Mouse (Mus musculus) ES-E14 (cell line): Measurements from ENCODE around the gene Cfl1.

Experiments
- CHD2 ChIP-seq: IDR thresholded peaks from 2 replicates; pipeline ENCODE4 v1.6.1; 2014; ENCODE audit warnings: mild to moderate bottlenecking, low read depth, low read length, inconsistent platforms
- HCFC1 ChIP-seq: IDR thresholded peaks from 2 replicates; pipeline ENCODE4 v1.6.1; 2012; ENCODE audit warnings: low read length, inconsistent platforms, borderline replicate concordance; ENCODE audit not compliant: insufficient read depth
- MAFK ChIP-seq: IDR thresholded peaks from 2 replicates; pipeline ENCODE4 v1.6.1; 2014; ENCODE audit warnings: mild to moderate bottlenecking, low read depth, low read length, inconsistent platforms; ENCODE audit not compliant: insufficient read depth
- ZC3H11A ChIP-seq: IDR thresholded peaks from 2 replicates; pipeline ENCODE4 v1.6.1; 2012; ENCODE audit warnings: low read depth, mild to moderate bottlenecking, inconsistent platforms, low read length, borderline replicate concordance
- ZNF384 ChIP-seq: IDR thresholded peaks from 2 replicates; pipeline ENCODE4 v1.6.1; 2012; ENCODE audit warnings: low read depth, low read length, inconsistent platforms

- no peak for TF ChIP-seq MAFK
- no peak for TF ChIP-seq HCFC1
- no peak for TF ChIP-seq ZC3H11A
- no peak for TF ChIP-seq ZNF384
- no peak for TF ChIP-seq CHD2
Observed at GRCm38 (mm10) chr19:5471846-5472245, 18.4 kb upstream of the Cfl1 start.
